Mouse (Mus musculus) heart, postnatal 14 days (tissue): ENCODE results near the gene Axin1. TPM values are rescaled to one million over a fixed set of nuclear protein-coding genes. Genes with fewer than 3 reads are reported as not detected.

Experiments
- DNase-seq, 2 experiments: peaks; one replicate each; pipeline ENCODE4 v3.0.0; 2021 to 2022
- intact Hi-C: fragments of 180-260 bp; cut with DNase I; formaldehyde crosslinking; loops from one replicate; pipeline ENCODE4 v1.15.1; 2025
- total RNA-seq, 2 experiments: library from RNA; stranded (reverse); gene quantifications; 2 replicates each; pipeline ENCODE4 v1.2.3; 2021

Axin1 gene
- total RNA-seq, 2 experiments from 2014 or later, result 16.1 to 16.9 TPM

- intact Hi-C loops, result no loop called here
- DNase-seq, result no peak
These were observed 21.8 kb upstream of the Axin1 start for GRCm38 (mm10) chr17:26116503-26117258.

DNA sequence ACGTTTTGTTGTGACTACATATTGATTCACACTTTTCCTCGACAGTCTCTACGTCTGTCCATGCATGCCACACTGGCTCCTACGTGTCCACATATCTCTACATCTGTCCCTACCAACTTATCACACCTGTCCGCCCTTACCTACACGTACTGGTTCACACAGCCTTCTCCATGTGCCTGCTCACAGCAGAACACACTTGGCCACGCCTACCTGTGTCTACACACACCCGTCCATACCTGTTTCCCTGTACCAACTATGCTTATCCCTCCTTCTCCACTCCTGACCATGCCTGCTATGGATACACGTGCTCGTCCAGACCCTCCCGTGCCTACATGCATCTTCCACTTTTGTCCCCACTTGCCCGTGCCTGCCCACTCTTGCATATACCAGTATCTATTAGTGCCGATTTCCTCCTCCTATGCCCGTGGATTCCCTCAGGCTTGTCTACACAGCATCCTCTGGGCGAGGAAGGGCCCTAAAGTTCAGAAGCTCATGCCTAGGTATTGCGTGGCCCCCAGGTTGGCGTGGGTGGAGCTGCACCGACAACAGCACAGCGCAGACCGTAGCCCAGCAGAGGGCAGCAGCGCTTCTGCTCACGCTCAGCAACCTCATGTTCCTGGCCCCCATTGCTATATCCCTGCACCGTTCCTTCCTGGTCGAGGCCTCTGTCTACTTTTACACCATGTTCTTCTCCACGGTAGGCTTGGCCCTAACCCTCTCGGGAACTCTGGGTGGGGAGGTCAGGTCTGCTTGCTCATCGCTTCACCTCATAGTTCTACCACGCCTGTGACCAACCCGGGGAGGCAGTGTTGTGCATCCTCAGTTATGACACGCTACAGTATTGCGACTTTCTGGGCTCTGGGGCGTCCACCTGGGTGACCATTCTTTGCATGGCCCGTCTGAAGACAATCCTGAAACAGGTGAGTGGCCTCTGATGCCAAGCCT, 18.4 kb upstream of the Axin1 start:
- intact Hi-C loops, result loop anchor here (5.0 kb wide), 1 partner anchor 122 kb away; the partner anchor contains the start of gene Fam234a
- peak; percentile 54 to 68 for DNase-seq

GRCm38 (mm10) chr17:26122431-26123140, 15.9 kb upstream of the Axin1 start:
- intact Hi-C loops, result loop anchor here (5.0 kb wide), 1 partner anchor 120 kb away; the partner anchor contains the start of gene Fam234a
- DNase-seq, result no peak

DNA sequence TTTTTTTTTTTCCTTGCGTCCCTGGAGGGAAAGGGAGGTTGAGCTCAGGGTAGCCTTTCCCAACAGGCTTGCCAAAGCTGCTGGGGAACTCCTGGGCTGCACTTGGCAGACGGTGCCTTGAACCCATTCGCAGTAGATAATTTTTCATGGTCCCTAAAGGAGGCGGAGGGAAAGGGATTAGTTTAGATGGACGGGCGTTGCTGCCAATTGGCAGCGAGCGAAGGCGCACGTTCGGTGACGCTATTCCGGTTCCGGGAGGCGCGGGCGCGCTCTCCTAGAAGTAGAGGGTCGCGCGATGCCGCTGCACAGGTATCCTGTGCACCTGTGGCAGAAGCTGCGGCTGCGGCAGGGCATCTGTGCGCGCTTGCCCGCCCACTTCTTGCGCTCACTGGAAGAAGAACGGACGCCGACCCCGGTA, 15.2 kb upstream of the Axin1 start, which contains the start of gene Mrpl28:
Gene Mrpl28 (plus strand): TSS at position 234 of the 418 bp plus-strand sequence.
- peak; percentile 93 to 94 for DNase-seq
- intact Hi-C loops, result loop anchor here (5.0 kb wide), 1 partner anchor 119 kb away; the partner anchor contains the start of gene Fam234a

GRCm38 (mm10) chr17:26124560-26124959, 13.9 kb upstream of the Axin1 start:
- intact Hi-C loops, result loop anchor here (5.0 kb wide), 1 partner anchor 118 kb away; the partner anchor contains the start of gene Fam234a

DNA sequence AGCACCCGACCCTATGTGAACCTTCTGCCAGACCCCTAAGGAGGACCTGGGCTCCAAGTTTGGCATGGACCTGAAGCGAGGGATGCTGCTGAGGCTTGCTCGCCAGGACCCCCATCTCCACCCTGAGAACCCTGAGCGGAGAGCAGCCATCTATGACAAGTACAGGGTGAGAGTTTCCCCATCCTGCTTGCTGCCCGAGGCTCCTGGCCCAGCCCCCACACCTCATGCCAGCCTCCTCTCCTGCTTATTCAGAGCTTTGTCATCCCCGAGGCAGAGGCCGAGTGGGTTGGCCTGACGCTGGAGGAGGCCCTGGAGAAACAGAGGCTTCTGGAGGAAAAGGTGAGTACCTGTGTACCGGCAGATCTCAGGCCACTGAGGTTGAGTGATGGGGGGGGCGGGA, 13.3 kb upstream of the Axin1 start:
- DNase-seq, result no peak
- intact Hi-C loops, result no loop called here

More at GRCm38 (mm10) chr17:26124560-26124959, 13.9 kb upstream of the Axin1 start:
- DNase-seq, result no peak

GRCm38 (mm10) chr17:26131062-26131732, 7.3 kb upstream of the Axin1 start:
- DNase-seq, result no peak
- intact Hi-C loops, result no loop called here

GRCm38 (mm10) chr17:26131856-26132853, 6.3 kb upstream of the Axin1 start:
- DNase-seq, result no peak
- intact Hi-C loops, result no loop called here

GRCm38 (mm10) chr17:26137106-26137750, 1.3 kb upstream of the Axin1 start:
- no peak for DNase-seq
- intact Hi-C loops, result no loop called here

DNA sequence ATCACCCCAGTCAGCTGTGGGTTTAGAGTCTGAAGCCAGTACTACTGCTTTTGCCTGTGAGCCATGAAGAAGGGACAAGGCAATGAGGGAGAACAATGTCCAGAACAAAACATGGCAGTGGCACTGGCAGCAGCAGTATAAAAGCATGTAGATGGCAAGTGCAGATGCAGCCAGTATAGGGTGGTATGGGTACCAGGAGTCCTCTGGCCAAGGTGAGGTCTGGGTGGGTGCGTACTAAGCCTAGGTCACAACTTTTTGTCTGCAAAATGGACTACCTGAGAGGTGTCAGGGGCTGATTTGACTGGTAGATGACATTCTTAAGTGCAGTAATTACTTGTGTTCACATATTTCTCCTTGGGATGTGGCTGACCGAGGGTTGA, 747 bp upstream of the Axin1 start:
- DNase-seq, result no peak
- intact Hi-C loops, result loop anchor here (2.0 kb wide), 1 partner anchor 105 kb away; no protein-coding TSS in a partner anchor

DNA sequence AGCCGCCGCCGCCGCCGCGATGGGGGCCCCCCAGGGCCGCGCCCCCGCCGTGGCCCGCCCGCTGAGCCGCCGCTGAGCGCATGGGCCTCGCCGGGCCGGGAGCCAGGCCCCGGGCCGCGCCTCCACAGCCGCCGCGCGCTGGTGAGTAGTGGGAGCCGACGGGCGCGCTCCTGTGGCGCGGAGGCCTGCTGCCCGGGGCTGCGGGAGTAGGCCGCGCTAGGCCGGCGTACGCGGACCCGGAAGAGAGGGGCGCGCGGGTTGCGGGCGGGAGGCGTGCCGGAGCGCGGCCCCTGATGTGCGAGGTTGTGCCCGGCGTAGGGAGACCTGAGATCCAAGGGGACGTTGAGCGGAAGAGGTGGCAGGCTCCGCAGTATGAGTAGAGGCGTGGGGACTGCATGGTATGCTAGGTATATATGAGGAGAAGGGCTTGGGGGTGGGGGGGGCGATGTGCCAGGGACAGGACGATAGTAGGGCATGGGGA, 453 bp downstream of the Axin1 start:
- intact Hi-C loops, result loop anchor here (2.0 kb wide), 1 partner anchor 104 kb away; no protein-coding TSS in a partner anchor
- DNase-seq, result peak in 1 of 2 experiments; percentile 76

DNA sequence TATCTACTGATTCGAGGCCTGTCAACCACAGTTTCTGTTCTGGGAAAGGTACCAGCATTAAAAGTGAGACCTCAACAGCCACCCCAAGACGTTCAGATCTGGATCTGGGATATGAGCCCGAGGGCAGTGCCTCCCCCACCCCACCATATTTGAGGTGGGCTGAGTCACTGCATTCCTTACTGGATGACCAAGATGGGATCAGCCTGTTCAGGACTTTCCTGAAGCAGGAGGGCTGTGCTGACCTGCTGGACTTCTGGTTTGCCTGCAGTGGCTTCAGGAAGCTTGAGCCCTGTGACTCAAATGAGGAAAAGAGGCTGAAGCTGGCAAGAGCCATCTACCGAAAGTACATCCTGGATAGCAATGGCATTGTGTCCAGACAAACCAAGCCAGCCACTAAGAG, 4.3 kb downstream of the Axin1 start:
- intact Hi-C loops, result no loop called here
- no peak for DNase-seq

GRCm38 (mm10) chr17:26143386-26143785, 4.9 kb downstream of the Axin1 start:
- intact Hi-C loops, result no loop called here
- no peak for DNase-seq

DNA sequence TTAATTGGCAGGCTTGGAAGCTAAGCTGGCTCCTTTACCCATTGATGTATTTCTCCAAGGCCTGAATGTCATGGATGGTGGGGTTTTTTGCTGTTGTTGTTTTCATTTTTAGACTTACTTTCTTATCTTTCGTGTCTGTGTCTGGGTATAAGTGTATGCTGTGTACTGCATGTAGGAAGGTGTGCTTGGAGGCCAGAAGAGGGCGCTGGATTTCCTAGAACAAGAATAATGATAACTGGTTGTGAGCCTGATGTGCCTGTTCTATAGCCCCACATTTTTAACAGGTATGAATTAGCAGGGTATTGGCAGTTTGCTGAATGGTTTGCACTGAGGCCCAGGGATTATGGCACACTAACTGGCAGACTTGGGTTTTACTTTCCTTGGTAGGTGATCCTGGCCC, 10.6 kb downstream of the Axin1 start:
- no peak for DNase-seq
- intact Hi-C loops, result no loop called here

DNA sequence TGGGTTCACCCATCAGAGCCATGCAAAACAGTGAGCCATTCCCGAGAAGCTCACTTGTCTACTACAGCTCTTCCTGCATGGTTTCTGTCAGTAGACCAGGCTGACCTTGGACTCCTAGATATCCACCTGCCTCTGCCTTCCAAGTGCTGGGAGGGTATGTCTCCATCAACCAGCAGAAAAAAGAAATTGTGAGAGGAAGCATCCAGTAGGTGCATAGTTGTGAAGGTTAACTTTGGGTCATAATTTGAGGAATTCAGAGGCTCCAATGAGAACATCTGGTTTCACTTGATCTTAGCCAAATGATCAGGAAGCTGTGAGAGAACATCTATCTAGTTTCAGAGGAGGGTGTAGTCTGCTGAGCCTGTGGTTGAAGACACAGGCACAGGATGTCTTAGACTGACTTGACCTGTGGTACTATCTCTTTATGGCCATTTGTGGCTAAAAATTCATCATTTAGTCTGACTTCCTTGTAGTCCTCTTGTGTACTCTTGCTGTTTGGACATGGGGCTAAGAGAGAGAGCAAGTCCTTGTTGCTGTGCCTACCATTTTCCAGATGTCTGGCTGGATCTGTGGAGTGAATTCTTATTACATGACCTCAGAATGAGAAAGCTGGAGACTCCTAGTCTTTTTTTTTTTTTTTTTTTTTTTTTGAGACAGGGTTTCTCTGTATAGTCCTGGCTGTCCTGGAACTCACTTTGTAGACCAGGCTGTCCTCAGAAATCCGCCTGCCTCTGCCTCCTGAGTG, 13.6 kb downstream of the Axin1 start:
- intact Hi-C loops, result no loop called here
- DNase-seq, result no peak

DNA sequence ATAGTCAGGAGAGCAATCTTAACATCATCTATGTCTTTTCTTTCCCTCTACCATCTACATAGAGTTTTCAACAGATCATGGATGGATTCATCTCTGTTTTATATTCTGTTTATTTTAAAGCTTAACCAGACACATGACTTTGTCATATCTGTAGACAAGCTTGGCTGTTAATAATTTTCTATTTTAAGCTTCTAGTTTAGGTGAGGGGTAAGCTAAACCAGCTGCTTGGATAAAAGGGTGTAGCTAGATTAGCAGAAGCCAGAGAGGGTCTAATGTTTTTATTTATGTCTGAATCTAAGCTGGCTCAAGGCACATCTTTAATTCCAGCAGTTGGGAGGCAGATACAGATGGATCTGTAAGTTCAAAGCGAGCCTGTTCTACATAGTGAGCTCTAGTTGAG, 24.2 kb downstream of the Axin1 start:
- intact Hi-C loops, result no loop called here
- no peak for DNase-seq

DNA sequence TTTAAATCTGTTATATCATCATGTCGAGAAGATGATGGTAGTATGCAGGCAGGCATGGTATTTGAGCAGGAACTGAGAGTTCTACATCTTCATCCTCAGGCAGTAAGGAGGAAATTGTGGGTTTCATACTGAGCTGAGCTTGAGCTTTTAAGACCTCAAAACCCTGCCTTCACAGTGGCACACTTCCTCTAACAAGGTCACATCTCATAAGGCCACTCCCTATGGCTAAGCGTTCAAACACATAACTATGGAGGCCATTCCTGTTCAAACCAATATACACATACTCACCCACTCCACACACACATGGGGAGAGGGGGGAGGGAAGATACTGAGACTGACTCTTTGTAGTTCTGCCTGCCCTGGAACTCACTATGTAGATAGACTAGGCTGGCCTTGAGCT, 29.6 kb downstream of the Axin1 start:
- no peak for DNase-seq
- intact Hi-C loops, result no loop called here
